In the genomic region with DNA sequence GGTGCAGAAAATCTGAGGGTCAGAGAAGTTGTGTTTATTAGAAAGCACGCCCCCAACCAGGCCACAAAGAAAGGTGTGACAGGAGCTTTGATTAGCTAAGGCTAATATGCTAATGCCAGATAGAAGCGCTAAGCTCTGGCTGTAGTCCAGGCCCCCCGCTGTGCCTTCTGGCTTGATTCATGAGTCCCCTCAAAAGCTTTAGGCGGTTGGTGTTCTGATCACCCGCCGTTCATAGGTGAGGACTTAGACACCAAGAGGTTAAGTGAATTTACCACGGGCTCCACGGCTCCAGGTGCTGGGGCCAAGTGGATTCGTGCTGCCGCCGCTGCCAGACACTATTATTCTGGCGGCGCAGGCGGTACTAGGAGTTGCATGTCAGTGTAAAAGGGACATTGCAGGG, we compare ENCODE assay signal across 8 mouse cellular contexts.
DNase-seq lines count a peak whose midpoint lies in the region; ATAC-seq lines count a peak whose summit lies in the region.

No protein-coding gene starts in this region.

- peak; percentile 55 for DNase-seq in cerebellum, adult 11 months
- peak; percentile 64 for DNase-seq in cerebellum, adult 11-12 months
- peak; percentile 80 for DNase-seq in forebrain, embryonic 14.5 days (ENCODE audit: low spot score)
- no peak for DNase-seq in urinary bladder, postnatal 25 days (ENCODE audit: low spot score)
- DNase-seq in gastrocnemius, postnatal 25 days: no peak

- H3K4me1 ChIP-seq in forebrain, embryonic 14.5 days (ENCODE audit: control insufficient read depth, insufficient read depth, low read length): peaks cover 10% of the 10 kb centered on the region
- H3K4me1 ChIP-seq in midbrain, embryonic 15.5 days: peaks cover 22% of the 10 kb centered on the region
- no peaks in the 10 kb centered on the region; the same call in 1 of the 2 replicates for H3K4me1 ChIP-seq in kidney, embryonic 15.5 days

- no peak for ATAC-seq in cerebellum, adult (ENCODE audit: insufficient number of reproducible peaks, low FRiP score, low TSS enrichment)
- no peak for ATAC-seq in forebrain, embryonic 14.5 days
- no peak for ATAC-seq in midbrain, embryonic 15.5 days (replicated peaks)
- ATAC-seq in kidney, embryonic 15.5 days (replicated peaks; ENCODE audit: low FRiP score): no peak

- no peaks in the 10 kb centered on the region for H3K27me3 ChIP-seq in forebrain, embryonic 14.5 days (replicated peaks; ENCODE audit: control insufficient read depth, insufficient read depth, low read length)
- no peaks in the 10 kb centered on the region for H3K27me3 ChIP-seq in midbrain, embryonic 15.5 days (replicated peaks)
- peaks cover 26% of the 10 kb centered on the region for H3K27me3 ChIP-seq in kidney, embryonic 15.5 days

- peak overlapping the region; percentile 10; the same call in 1 of the 2 replicates for H3K4me2 ChIP-seq in forebrain, embryonic 14.5 days (ENCODE audit: low read length)
- H3K4me2 ChIP-seq in midbrain, embryonic 15.5 days: peak overlapping the region; percentile 16; the same call in 1 of the 2 replicates
- no peak overlapping the region for H3K4me2 ChIP-seq in kidney, embryonic 15.5 days

- no peaks in the 10 kb centered on the region for H3K36me3 ChIP-seq in forebrain, embryonic 14.5 days (ENCODE audit: control insufficient read depth, insufficient read depth, low read length)
- H3K36me3 ChIP-seq in midbrain, embryonic 15.5 days (replicated peaks): no peaks in the 10 kb centered on the region
- H3K36me3 ChIP-seq in kidney, embryonic 15.5 days: no peaks in the 10 kb centered on the region

- 0 out of 2 replicates have a peak overlapping the region, but pooled peaks have one; percentile 9 for H3K9ac ChIP-seq in forebrain, embryonic 14.5 days (ENCODE audit: low read length)
- H3K9ac ChIP-seq in midbrain, embryonic 15.5 days: no peak overlapping the region
- H3K9ac ChIP-seq in kidney, embryonic 15.5 days: no peak overlapping the region

- no peak overlapping the region for H3K4me3 ChIP-seq in forebrain, embryonic 14.5 days (ENCODE audit: low read depth, low read length)
- no peak overlapping the region for H3K4me3 ChIP-seq in midbrain, embryonic 15.5 days
- H3K4me3 ChIP-seq in kidney, embryonic 15.5 days (replicated peaks): no peak overlapping the region

- no peaks in the 10 kb centered on the region for H3K9me3 ChIP-seq in forebrain, embryonic 14.5 days (replicated peaks; ENCODE audit: control insufficient read depth, low read length)
- no peaks in the 10 kb centered on the region for H3K9me3 ChIP-seq in midbrain, embryonic 15.5 days
- H3K9me3 ChIP-seq in kidney, embryonic 15.5 days (replicated peaks): no peaks in the 10 kb centered on the region

- WGBS in forebrain, embryonic 14.5 days: under 1% methylated on average over 14 of the region's 14 CpGs
- WGBS in midbrain, embryonic 15.5 days: 6% methylated on average over 14 of the region's 14 CpGs
- 5% methylated on average over 14 of the region's 14 CpGs for WGBS in kidney, embryonic 15.5 days

- H3K27ac ChIP-seq in forebrain, embryonic 14.5 days (ENCODE audit: low read depth, low read length): no peak overlapping the region
- H3K27ac ChIP-seq in midbrain, embryonic 15.5 days: no peak overlapping the region
- no peak overlapping the region for H3K27ac ChIP-seq in kidney, embryonic 15.5 days

Comparison
In these comparisons a context has a peak if more than half of its experiments do, and no peak if none do; other contexts are left out.
1. DNase-seq: peak in cerebellum, adult 11 months (single experiment), cerebellum, adult 11-12 months (single experiment) and forebrain, embryonic 14.5 days (single experiment); none in urinary bladder, postnatal 25 days (single experiment) and gastrocnemius, postnatal 25 days (single experiment).